Mouse (Mus musculus): ENCODE data around the gene Eif1. TPM values are rescaled to one million over a fixed set of nuclear protein-coding genes. Genes with fewer than 3 reads are reported as not detected.
A peak's percentile ranks its signal among the peaks of the same experiment; 100 is the strongest.

The Eif1 gene
- polyA plus RNA-seq (2015; fragmentation: Nextera tagmentation; extraction: Ambion mirVana), result 1,650 and 1,730 TPM in 2 replicates

DNA sequence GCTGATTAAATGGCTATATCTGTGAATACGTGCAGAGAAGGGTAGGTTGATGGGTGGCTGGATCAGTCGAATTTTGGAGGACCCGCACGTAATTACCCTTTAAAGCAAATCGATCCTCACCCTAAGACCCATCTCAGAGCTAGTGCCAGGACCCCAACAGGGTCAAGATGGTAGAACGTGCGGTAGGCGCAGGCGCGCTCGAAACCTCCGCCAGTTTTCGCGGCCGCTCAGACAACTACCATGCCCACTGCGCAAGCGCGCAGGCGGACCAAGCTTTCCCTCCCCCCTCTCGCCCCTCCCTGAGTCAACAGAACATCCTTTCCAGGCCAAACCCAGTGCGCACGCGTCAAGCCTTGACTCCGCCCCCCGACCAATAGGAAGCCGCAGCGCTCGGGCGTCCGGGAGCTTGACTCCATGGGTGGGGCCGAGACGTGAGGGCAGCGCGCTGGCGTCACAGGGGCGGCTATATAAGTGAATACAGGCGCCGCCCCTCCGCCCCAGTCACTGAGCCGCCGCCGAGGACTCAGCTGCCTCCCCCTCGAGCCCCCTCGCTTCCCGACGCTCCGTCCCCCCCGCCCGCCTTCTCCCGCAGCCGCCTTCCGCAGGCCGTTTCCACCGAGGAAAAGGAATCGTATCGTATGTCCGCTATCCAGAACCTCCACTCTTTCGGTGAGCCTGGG lies at the start of gene Eif1:
Gene Eif1, plus strand, starts transcription at position 394 of the 680 bp plus-strand sequence.
- peaks cover 19% of the 10 kb centered on the region for H3K36me3 ChIP-seq (ENCODE audit: control insufficient read depth, insufficient read depth)
- no peaks in the 10 kb centered on the region for H3K4me1 ChIP-seq (replicated peaks; ENCODE audit: control insufficient read depth, insufficient read depth, low read length)
- H3K9ac ChIP-seq (ENCODE audit: low read depth, low read length), result peak within 1 kb of the TSS; percentile 92
- WGBS, result 1% methylated on average over 50 of the region's 58 CpGs
- no peak for TF ChIP-seq CTCF (IDR thresholded peaks at IDR 0.05; ENCODE audit: low read depth)
- H3K27me3 ChIP-seq (replicated peaks; ENCODE audit: control insufficient read depth, insufficient read depth, low read length), result no peaks in the 10 kb centered on the region
- peak within 1 kb of the TSS; percentile 79 for H3K4me2 ChIP-seq (replicated peaks; ENCODE audit: low read depth)
- peak within 1 kb of the TSS; percentile 68 for H3K4me3 ChIP-seq (ENCODE audit: low read depth, low read length)
- ATAC-seq, result peak; percentile 85
- peak within 1 kb of the TSS; percentile 100 for H3K27ac ChIP-seq (ENCODE audit: low read depth, low read length)
- H3K9me3 ChIP-seq (ENCODE audit: control insufficient read depth), result no peaks in the 10 kb centered on the region

DNA sequence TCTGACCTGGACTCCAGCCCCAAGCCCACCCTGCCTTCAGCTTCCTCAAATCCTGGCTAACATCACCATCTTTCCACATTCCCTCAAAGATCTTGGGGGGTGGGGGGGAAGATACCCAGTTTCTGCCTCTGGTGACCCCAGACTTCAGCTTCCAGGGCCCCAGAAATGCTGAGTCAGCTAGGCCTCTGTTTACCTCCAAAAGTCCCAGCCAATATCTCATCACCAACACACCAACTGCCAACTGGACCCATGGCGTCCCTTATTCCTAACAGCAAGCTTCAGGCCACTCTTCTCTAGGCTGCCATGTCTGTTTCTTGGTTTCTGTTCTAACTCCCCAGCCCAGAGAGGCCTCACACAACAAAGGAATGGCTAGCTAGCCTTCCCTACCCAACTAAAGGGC lies 47.8 kb upstream of the Eif1 start:
- H3K27ac ChIP-seq (ENCODE audit: low read depth, low read length), result no peak overlapping the region
- no peak for ATAC-seq
- no peak for TF ChIP-seq CTCF (IDR thresholded peaks at IDR 0.05; ENCODE audit: low read depth)
- no peaks in the 10 kb centered on the region for H3K9me3 ChIP-seq (ENCODE audit: control insufficient read depth)
- H3K4me2 ChIP-seq (replicated peaks; ENCODE audit: low read depth), result no peak overlapping the region
- no peaks in the 10 kb centered on the region for H3K4me1 ChIP-seq (replicated peaks; ENCODE audit: control insufficient read depth, insufficient read depth, low read length)
- H3K9ac ChIP-seq (ENCODE audit: low read depth, low read length), result no peak overlapping the region
- 81% methylated on average over 1 of the region's 1 CpGs for WGBS
- H3K36me3 ChIP-seq (ENCODE audit: control insufficient read depth, insufficient read depth), result no peaks in the 10 kb centered on the region
- H3K27me3 ChIP-seq (replicated peaks; ENCODE audit: control insufficient read depth, insufficient read depth, low read length), result no peaks in the 10 kb centered on the region
- no peak overlapping the region for H3K4me3 ChIP-seq (ENCODE audit: low read depth, low read length)

GRCm38 (mm10) chr11:100274719-100275118 lies 45.0 kb upstream of the Eif1 start:
- Histone ChIP-seq H3K27me3 (replicated peaks; ENCODE audit: control insufficient read depth, insufficient read depth, low read length) (no peaks in the 10 kb centered on the region), H3K9ac (ENCODE audit: low read depth, low read length) (no peak overlapping the region), H3K4me1 (replicated peaks; ENCODE audit: control insufficient read depth, insufficient read depth, low read length) (no peaks in the 10 kb centered on the region), H3K27ac (ENCODE audit: low read depth, low read length) (no peak overlapping the region), H3K4me3 (ENCODE audit: low read depth, low read length) (no peak overlapping the region), H3K9me3 (ENCODE audit: control insufficient read depth) (no peaks in the 10 kb centered on the region), H3K4me2 (replicated peaks; ENCODE audit: low read depth) (no peak overlapping the region), H3K36me3 (ENCODE audit: control insufficient read depth, insufficient read depth) (no peaks in the 10 kb centered on the region)
- no peak for TF ChIP-seq CTCF (IDR thresholded peaks at IDR 0.05; ENCODE audit: low read depth)
- ATAC-seq, result no peak
- 40% methylated on average over 7 of the region's 7 CpGs for WGBS

GRCm38 (mm10) chr11:100275466-100275865 lies 44.2 kb upstream of the Eif1 start:
- WGBS, result 59% methylated on average over 5 of the region's 5 CpGs
- ATAC-seq, result no peak

DNA sequence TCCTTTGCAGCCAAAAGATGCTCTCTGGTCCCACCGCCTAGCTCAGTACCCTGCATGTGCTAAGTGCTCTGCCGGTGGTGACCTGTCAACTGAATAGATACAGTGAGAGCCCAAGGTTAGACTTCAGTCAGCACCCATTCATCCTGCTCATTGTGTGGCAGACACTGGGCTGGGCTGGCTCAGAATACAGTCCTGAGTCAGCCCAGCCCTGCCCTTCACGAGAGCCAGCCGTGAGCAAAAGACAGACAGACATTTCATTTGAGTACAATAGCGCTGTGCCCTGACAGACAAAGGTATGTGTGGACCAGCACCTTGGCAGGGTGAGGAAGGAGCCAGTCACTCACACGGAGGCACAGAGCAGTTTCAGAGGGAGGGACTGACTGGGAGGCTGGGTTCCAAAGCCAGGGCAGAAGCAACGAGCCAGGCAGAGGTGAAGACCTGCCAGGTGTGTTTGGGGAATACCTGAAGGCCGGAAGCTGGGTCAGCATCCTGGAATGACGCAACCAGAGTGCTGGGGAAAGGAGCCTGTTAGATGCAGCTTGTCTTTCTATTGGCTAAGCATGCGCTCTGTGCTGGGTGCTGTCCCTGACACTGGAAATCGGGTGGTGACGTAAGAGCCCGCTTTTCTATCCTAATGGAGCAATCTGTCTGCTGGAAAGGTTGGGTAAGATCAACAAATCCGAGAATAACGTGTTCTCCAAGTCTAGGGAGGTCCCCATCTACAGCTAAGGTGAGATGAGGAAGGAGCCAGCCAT lies 41.8 kb upstream of the Eif1 start:
- Histone ChIP-seq H3K4me3 (ENCODE audit: low read depth, low read length) (no peak overlapping the region), H3K9me3 (ENCODE audit: control insufficient read depth) (no peaks in the 10 kb centered on the region), H3K27me3 (replicated peaks; ENCODE audit: control insufficient read depth, insufficient read depth, low read length) (no peaks in the 10 kb centered on the region), H3K4me1 (replicated peaks; ENCODE audit: control insufficient read depth, insufficient read depth, low read length) (no peaks in the 10 kb centered on the region), H3K9ac (ENCODE audit: low read depth, low read length) (no peak overlapping the region), H3K36me3 (ENCODE audit: control insufficient read depth, insufficient read depth) (no peaks in the 10 kb centered on the region), H3K27ac (ENCODE audit: low read depth, low read length) (no peak overlapping the region), H3K4me2 (replicated peaks; ENCODE audit: low read depth) (no peak overlapping the region)
- no peak for TF ChIP-seq CTCF (IDR thresholded peaks at IDR 0.05; ENCODE audit: low read depth)
- no peak for ATAC-seq
- 61% methylated on average over 15 of the region's 15 CpGs for WGBS

More at GRCm38 (mm10) chr11:100275466-100275865, 44.2 kb upstream of the Eif1 start:
- H3K4me2 ChIP-seq (replicated peaks; ENCODE audit: low read depth), result no peak overlapping the region
- TF ChIP-seq CTCF (IDR thresholded peaks at IDR 0.05; ENCODE audit: low read depth), result no peak
- no peaks in the 10 kb centered on the region for H3K4me1 ChIP-seq (replicated peaks; ENCODE audit: control insufficient read depth, insufficient read depth, low read length)
- no peaks in the 10 kb centered on the region for H3K9me3 ChIP-seq (ENCODE audit: control insufficient read depth)
- H3K27me3 ChIP-seq (replicated peaks; ENCODE audit: control insufficient read depth, insufficient read depth, low read length), result no peaks in the 10 kb centered on the region
- no peak overlapping the region for H3K27ac ChIP-seq (ENCODE audit: low read depth, low read length)
- no peaks in the 10 kb centered on the region for H3K36me3 ChIP-seq (ENCODE audit: control insufficient read depth, insufficient read depth)
- H3K9ac ChIP-seq (ENCODE audit: low read depth, low read length), result no peak overlapping the region
- no peak overlapping the region for H3K4me3 ChIP-seq (ENCODE audit: low read depth, low read length)

- no peak overlapping the region for H3K4me2 ChIP-seq (replicated peaks; ENCODE audit: low read depth)
- no peak for TF ChIP-seq CTCF (IDR thresholded peaks at IDR 0.05; ENCODE audit: low read depth)
- no peak overlapping the region for H3K9ac ChIP-seq (ENCODE audit: low read depth, low read length)
- no peaks in the 10 kb centered on the region for H3K9me3 ChIP-seq (ENCODE audit: control insufficient read depth)
- H3K27ac ChIP-seq (ENCODE audit: low read depth, low read length), result no peak overlapping the region
- no peaks in the 10 kb centered on the region for H3K4me1 ChIP-seq (replicated peaks; ENCODE audit: control insufficient read depth, insufficient read depth, low read length)
- WGBS, result 52% methylated on average over 5 of the region's 5 CpGs
- no peaks in the 10 kb centered on the region for H3K27me3 ChIP-seq (replicated peaks; ENCODE audit: control insufficient read depth, insufficient read depth, low read length)
- H3K36me3 ChIP-seq (ENCODE audit: control insufficient read depth, insufficient read depth), result no peaks in the 10 kb centered on the region
- ATAC-seq, result no peak
- no peak overlapping the region for H3K4me3 ChIP-seq (ENCODE audit: low read depth, low read length)
These were observed 40.9 kb upstream of the Eif1 start for GRCm38 (mm10) chr11:100278759-100279158.

Measured in intestine, postnatal 0 days (tissue).